Mouse (Mus musculus): ENCODE results near the gene Il12rb1.

GRCm38 (mm10) chr8:70843941-70844340 is 35.7 kb downstream of the Il12rb1 start:
- TF ChIP-seq CTCF (IDR thresholded peaks at IDR 0.05; ENCODE audit: low read depth) (no peak), EP300 (optimal IDR thresholded peaks at IDR 0.05) (no peak)
